Mouse (Mus musculus): ENCODE measurements around the gene Rspo1. TPM values are rescaled to one million over a fixed set of nuclear protein-coding genes. Genes with fewer than 3 reads are reported as not detected.
A peak's percentile ranks its signal among the peaks of the same experiment; 100 is the strongest.

Rspo1 gene
- total and polyA plus RNA-seq, 2 experiments from 2014 or later = 1.9 to 3.8 TPM

GRCm38 (mm10) chr4:124944961-124945360, 41.3 kb upstream of the Rspo1 start:
- 66% methylated on average over 2 of the region's 2 CpGs for WGBS
- no peak overlapping the region for H3K4me2 ChIP-seq (ENCODE audit: low read depth, low read length)
- no peak for ATAC-seq (ENCODE audit: insufficient read depth, low read depth)
- H3K36me3 ChIP-seq (replicated peaks; ENCODE audit: control insufficient read depth, insufficient read depth, low read length) = peaks cover 11% of the 10 kb centered on the region; the same call in 1 of the 2 replicates
- H3K9me3 ChIP-seq (replicated peaks; ENCODE audit: control insufficient read depth, low read length) = no peaks in the 10 kb centered on the region
- H3K4me1 ChIP-seq (ENCODE audit: control insufficient read depth, insufficient read depth) = no peaks in the 10 kb centered on the region
- no peak overlapping the region for H3K4me3 ChIP-seq (ENCODE audit: low read depth, low read length)
- no peaks in the 10 kb centered on the region for H3K27me3 ChIP-seq (ENCODE audit: control insufficient read depth, insufficient read depth, low read length)
- no peak overlapping the region for H3K9ac ChIP-seq (replicated peaks; ENCODE audit: low read depth, low read length)
- no peak overlapping the region for H3K27ac ChIP-seq (ENCODE audit: low read depth)
- DNase-seq (ENCODE audit: low spot score) = peak; percentile 6
- TF ChIP-seq EP300 (IDR thresholded peaks at IDR 0.05; ENCODE audit: low read depth) (no peak), CTCF (IDR thresholded peaks at IDR 0.05; ENCODE audit: low read depth) (peak; percentile 38)

GRCm38 (mm10) chr4:124949488-124949887, 36.7 kb upstream of the Rspo1 start:
- no peak for ATAC-seq (ENCODE audit: insufficient read depth, low read depth)
- no peak overlapping the region for H3K9ac ChIP-seq (replicated peaks; ENCODE audit: low read depth, low read length)
- no peak for TF ChIP-seq EP300 (IDR thresholded peaks at IDR 0.05; ENCODE audit: low read depth)
- TF ChIP-seq CTCF (IDR thresholded peaks at IDR 0.05; ENCODE audit: low read depth) = no peak

GRCm38 (mm10) chr4:124950181-124951035, 35.8 kb upstream of the Rspo1 start:
- WGBS = 67% methylated on average over 21 of the region's 21 CpGs
- TF ChIP-seq EP300 (IDR thresholded peaks at IDR 0.05; ENCODE audit: low read depth) = no peak
- TF ChIP-seq CTCF (IDR thresholded peaks at IDR 0.05; ENCODE audit: low read depth) = no peak
- ATAC-seq (ENCODE audit: insufficient read depth, low read depth) = no peak
- H3K9ac ChIP-seq (replicated peaks; ENCODE audit: low read depth, low read length) = no peak overlapping the region
- no peak overlapping the region for H3K4me2 ChIP-seq (ENCODE audit: low read depth, low read length)
- no peaks in the 10 kb centered on the region for H3K9me3 ChIP-seq (replicated peaks; ENCODE audit: control insufficient read depth, low read length)
- no peaks in the 10 kb centered on the region for H3K4me1 ChIP-seq (ENCODE audit: control insufficient read depth, insufficient read depth)
- H3K4me3 ChIP-seq (ENCODE audit: low read depth, low read length) = no peak overlapping the region
- no peak overlapping the region for H3K27ac ChIP-seq (ENCODE audit: low read depth)
- no peak for DNase-seq (ENCODE audit: low spot score)
- H3K27me3 ChIP-seq (ENCODE audit: control insufficient read depth, insufficient read depth, low read length) = no peaks in the 10 kb centered on the region
- no peaks in the 10 kb centered on the region for H3K36me3 ChIP-seq (replicated peaks; ENCODE audit: control insufficient read depth, insufficient read depth, low read length)

More at GRCm38 (mm10) chr4:124949488-124949887, 36.7 kb upstream of the Rspo1 start:
- Histone ChIP-seq H3K4me3 (ENCODE audit: low read depth, low read length) (no peak overlapping the region), H3K9me3 (replicated peaks; ENCODE audit: control insufficient read depth, low read length) (no peaks in the 10 kb centered on the region), H3K27ac (ENCODE audit: low read depth) (no peak overlapping the region), H3K4me2 (ENCODE audit: low read depth, low read length) (no peak overlapping the region), H3K36me3 (replicated peaks; ENCODE audit: control insufficient read depth, insufficient read depth, low read length) (no peaks in the 10 kb centered on the region), H3K4me1 (ENCODE audit: control insufficient read depth, insufficient read depth) (no peaks in the 10 kb centered on the region), H3K27me3 (ENCODE audit: control insufficient read depth, insufficient read depth, low read length) (no peaks in the 10 kb centered on the region)
- WGBS = 60% methylated on average over 3 of the region's 3 CpGs
- no peak for DNase-seq (ENCODE audit: low spot score)

GRCm38 (mm10) chr4:124951036-124951433, 35.2 kb upstream of the Rspo1 start:
- WGBS = 31% methylated on average over 10 of the region's 10 CpGs
- Histone ChIP-seq H3K27me3 (ENCODE audit: control insufficient read depth, insufficient read depth, low read length) (no peaks in the 10 kb centered on the region), H3K4me1 (ENCODE audit: control insufficient read depth, insufficient read depth) (no peaks in the 10 kb centered on the region), H3K4me2 (ENCODE audit: low read depth, low read length) (no peak overlapping the region), H3K36me3 (replicated peaks; ENCODE audit: control insufficient read depth, insufficient read depth, low read length) (no peaks in the 10 kb centered on the region), H3K9me3 (replicated peaks; ENCODE audit: control insufficient read depth, low read length) (no peaks in the 10 kb centered on the region), H3K4me3 (ENCODE audit: low read depth, low read length) (no peak overlapping the region), H3K27ac (ENCODE audit: low read depth) (no peak overlapping the region), H3K9ac (replicated peaks; ENCODE audit: low read depth, low read length) (no peak overlapping the region)
- TF ChIP-seq CTCF (IDR thresholded peaks at IDR 0.05; ENCODE audit: low read depth) = no peak
- TF ChIP-seq EP300 (IDR thresholded peaks at IDR 0.05; ENCODE audit: low read depth) = no peak
- ATAC-seq (ENCODE audit: insufficient read depth, low read depth) = no peak
- no peak for DNase-seq (ENCODE audit: low spot score)

- Histone ChIP-seq H3K27ac (ENCODE audit: low read depth) (no peak overlapping the region), H3K9me3 (replicated peaks; ENCODE audit: control insufficient read depth, low read length) (no peaks in the 10 kb centered on the region), H3K4me1 (ENCODE audit: control insufficient read depth, insufficient read depth) (no peaks in the 10 kb centered on the region), H3K4me2 (ENCODE audit: low read depth, low read length) (no peak overlapping the region), H3K4me3 (ENCODE audit: low read depth, low read length) (no peak overlapping the region), H3K9ac (replicated peaks; ENCODE audit: low read depth, low read length) (no peak overlapping the region), H3K36me3 (replicated peaks; ENCODE audit: control insufficient read depth, insufficient read depth, low read length) (no peaks in the 10 kb centered on the region), H3K27me3 (ENCODE audit: control insufficient read depth, insufficient read depth, low read length) (no peaks in the 10 kb centered on the region)
- 42% methylated on average over 4 of the region's 4 CpGs for WGBS
- DNase-seq (ENCODE audit: low spot score) (peak; percentile 5), ATAC-seq (ENCODE audit: insufficient read depth, low read depth) (no peak)
- TF ChIP-seq EP300 (IDR thresholded peaks at IDR 0.05; ENCODE audit: low read depth) (no peak), CTCF (IDR thresholded peaks at IDR 0.05; ENCODE audit: low read depth) (no peak)
These were observed 32.7 kb upstream of the Rspo1 start for GRCm38 (mm10) chr4:124953546-124953945.

Measured in heart, postnatal 0 days (tissue).